Mouse (Mus musculus) heart, adult 2 months (tissue): ENCODE results near the gene Krtap5-2. TPM values are rescaled to one million over a fixed set of nuclear protein-coding genes. Genes with fewer than 3 reads are reported as not detected.
"Not testable (repeated sequence)": the region's sequence is repeated elsewhere in the genome, so short reads cannot be mapped to it uniquely, and the experiment has no call there.

Experiments
- DNase-seq, 2 experiments: peaks; one replicate each; pipeline ENCODE4 v3.0.0; 2021
- H3K27ac ChIP-seq: fragments of 200-600 bp; 2 replicates; pipeline ENCODE4 v1.8.1; 2022
- H3K27me3 ChIP-seq: fragments of 200-500 bp; 2 replicates; pipeline ENCODE4 v1.6.1; 2012; ENCODE audit warnings: mild to moderate bottlenecking, low read length, inconsistent platforms, mixed read lengths; ENCODE audit not compliant: control insufficient read depth, insufficient read depth
- H3K36me3 ChIP-seq: fragments of 200-500 bp; 2 replicates; pipeline ENCODE4 v1.6.1; 2012; ENCODE audit warnings: low read length, inconsistent platforms; ENCODE audit not compliant: control insufficient read depth, insufficient read depth
- H3K4me1 ChIP-seq: fragments of 200-500 bp; 2 replicates; pipeline ENCODE4 v1.6.1; 2011; ENCODE audit warnings: low read length; ENCODE audit not compliant: control insufficient read depth, insufficient read depth
- H3K4me3 ChIP-seq: fragments of 200-600 bp; 2 replicates; pipeline ENCODE4 v1.8.1; 2022
- H3K79me2 ChIP-seq: fragments of 200-500 bp; replicated peaks from 2 replicates; pipeline ENCODE4 v1.6.1; 2012; ENCODE audit warnings: mild to moderate bottlenecking, inconsistent platforms, low read length, moderate library complexity, mixed read lengths; ENCODE audit not compliant: control insufficient read depth, insufficient read depth
- H3K9ac ChIP-seq: fragments of 200-500 bp; 2 replicates; pipeline ENCODE4 v1.6.1; 2012; ENCODE audit warnings: low read depth, mild to moderate bottlenecking, control low read depth, inconsistent platforms, low read length, mixed read lengths
- CTCF ChIP-seq: fragments of 200-600 bp; IDR thresholded peaks from 2 replicates; pipeline ENCODE4 v1.8.1; 2022; ENCODE audit warnings: antibody characterized with exemption, mild to moderate bottlenecking, moderate library complexity
- EP300 ChIP-seq: fragments of 200-500 bp; IDR thresholded peaks from 2 replicates; pipeline ENCODE4 v1.6.1; 2011; ENCODE audit warnings: low read depth, low read length, control low read depth; ENCODE audit not compliant: insufficient read depth
- POLR2A ChIP-seq: fragments of 200-500 bp; IDR thresholded peaks from 2 replicates; pipeline ENCODE4 v1.6.1; 2011; ENCODE audit warnings: mild to moderate bottlenecking, low read depth, low read length, control low read depth; ENCODE audit not compliant: insufficient read depth
- WGBS: fragments of 180-500 bp; shearing (Covaris S2); methylation state at CpG from one replicate; pipeline ENCODE4 v1.1.7; 2018; 5-methylcytosine and 5-hydroxymethylcytosine counted together
- intact Hi-C: fragments of 180-260 bp; cut with DNase I; formaldehyde crosslinking; loops from one replicate; pipeline ENCODE4 v1.15.1; 2025
- polyA plus RNA-seq: library from polyadenylated mRNA; depleted of rRNA; stranded (reverse); fragments of >200 nt; gene quantifications from 2 replicates; pipeline ENCODE4 v1.2.3, GENCODE M21; 2012
- total RNA-seq, 2 experiments: library from RNA; stranded (reverse); gene quantifications; 2 replicates each; pipeline ENCODE4 v1.2.3; 2021

The Krtap5-2 gene
- total and polyA plus RNA-seq, 3 experiments = not detected

- Histone ChIP-seq H3K79me2 (no peaks in the 10 kb centered on the region), H3K27ac (no peak overlapping the region), H3K4me1 (peaks cover 1% of the 10 kb centered on the region; the same call in 1 of the 2 replicates), H3K9ac (no peak overlapping the region), H3K4me3 (no peak overlapping the region), H3K36me3 (no peaks in the 10 kb centered on the region), H3K27me3 (no peaks in the 10 kb centered on the region)
- intact Hi-C loops = loop anchor here (2.0 to 10.0 kb wide), 2 partner anchors 61 to 103 kb away; no protein-coding TSS in a partner anchor
- TF ChIP-seq EP300 (no peak), CTCF (no peak), POLR2A (no peak)
- no peak for DNase-seq
- WGBS = 49% methylated on average over 4 of the region's 4 CpGs
Observed at GRCm38 (mm10) chr7:142145413-142145940, 30.3 kb downstream of the Krtap5-2 start.

DNA sequence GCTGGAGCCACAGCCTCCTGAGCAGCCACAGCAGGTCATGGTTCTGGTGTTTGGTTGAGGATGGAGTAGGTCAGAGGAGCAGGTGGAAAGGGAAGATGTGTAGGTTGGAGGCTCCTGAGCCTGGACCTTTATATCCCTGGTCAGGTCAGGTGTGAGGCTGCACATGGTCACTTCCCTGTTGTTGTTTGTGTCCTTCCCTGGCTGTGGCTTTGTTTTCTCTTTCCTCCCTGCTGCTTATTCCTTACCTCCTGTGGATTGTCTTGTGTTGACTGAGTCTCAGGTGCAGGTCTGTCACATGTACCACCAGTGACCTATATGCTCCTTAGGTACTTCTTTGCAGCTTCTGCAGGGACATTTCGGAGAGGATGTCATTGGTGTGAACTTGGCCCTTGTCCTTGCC is 31.3 kb downstream of the Krtap5-2 start, which contains the start of gene Gm45337:
Gene Gm45337 (minus strand): TSS at position 101 of the 400 bp plus-strand sequence.
- TF ChIP-seq CTCF (no peak), EP300 (no peak), POLR2A (no peak)
- 68% methylated on average over 1 of the region's 1 CpGs for WGBS
- Histone ChIP-seq H3K27ac (no peak within 1 kb of the TSS), H3K36me3 (no peaks in the 10 kb centered on the region), H3K9ac (no peak within 1 kb of the TSS), H3K79me2 (no peaks in the 10 kb centered on the region), H3K27me3 (no peaks in the 10 kb centered on the region), H3K4me3 (no peak within 1 kb of the TSS), H3K4me1 (peaks cover 1% of the 10 kb centered on the region; the same call in 1 of the 2 replicates)
- intact Hi-C loops = loop anchor here (2.0 to 10.0 kb wide), 2 partner anchors 60 to 104 kb away; no protein-coding TSS in a partner anchor
- no peak for DNase-seq

GRCm38 (mm10) chr7:142143506-142144010 is 32.2 kb downstream of the Krtap5-2 start:
- not testable (repeated sequence) for H3K9ac ChIP-seq, H3K4me1 ChIP-seq, H3K27me3 ChIP-seq, H3K79me2 ChIP-seq, H3K36me3 ChIP-seq, DNase-seq, H3K27ac ChIP-seq, H3K4me3 ChIP-seq
- 7% methylated on average over 1 of the region's 1 CpGs for WGBS
- intact Hi-C loops = loop anchor here (2.0 to 10.0 kb wide), 2 partner anchors 59 to 105 kb away; no protein-coding TSS in a partner anchor

DNA sequence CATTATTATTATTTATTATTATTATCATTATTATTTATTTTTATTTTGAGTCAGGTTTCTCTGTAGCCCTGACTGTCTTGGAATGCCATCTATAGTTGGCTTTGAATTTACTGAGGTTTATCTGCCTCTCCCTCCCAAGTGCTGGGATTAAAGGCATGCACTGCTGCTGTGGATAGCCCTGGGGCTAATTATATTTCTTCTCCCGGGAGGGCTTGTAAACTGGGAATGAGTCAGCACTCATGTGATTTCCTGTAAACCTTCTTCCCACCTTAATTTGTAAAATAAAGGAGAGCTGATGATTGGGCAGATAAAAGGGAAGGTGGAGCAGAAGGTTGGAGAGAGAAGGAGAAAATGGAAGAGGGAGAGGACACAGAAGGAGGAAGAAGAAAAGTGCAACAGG is 35.1 kb downstream of the Krtap5-2 start:
- intact Hi-C loops = loop anchor here (10.0 kb wide), 1 partner anchor 56 kb away; no protein-coding TSS in a partner anchor
- Histone ChIP-seq H3K27me3 (no peaks in the 10 kb centered on the region), H3K4me3 (no peak overlapping the region), H3K79me2 (no peaks in the 10 kb centered on the region), H3K4me1 (peaks cover 1% of the 10 kb centered on the region; the same call in 1 of the 2 replicates), H3K36me3 (no peaks in the 10 kb centered on the region), H3K27ac (no peak overlapping the region), H3K9ac (no peak overlapping the region)
- WGBS = 2% methylated on average over 1 of the region's 1 CpGs
- TF ChIP-seq POLR2A = no peak
- TF ChIP-seq CTCF = no peak
- no peak for TF ChIP-seq EP300
- DNase-seq = no peak

- intact Hi-C loops, H3K9ac ChIP-seq, H3K4me1 ChIP-seq, H3K27ac ChIP-seq, H3K27me3 ChIP-seq, H3K4me3 ChIP-seq, H3K36me3 ChIP-seq, DNase-seq, H3K79me2 ChIP-seq: not testable (repeated sequence)
- WGBS = 25% methylated on average over 2 of the region's 2 CpGs
Observed at GRCm38 (mm10) chr7:142135934-142136333, 39.9 kb downstream of the Krtap5-2 start, which contains the start of gene Gm39115. Gene Gm39115, minus strand, starts transcription at chr7:142136034.

GRCm38 (mm10) chr7:142134206-142134995 is 41.4 kb downstream of the Krtap5-2 start:
- intact Hi-C loops = no loop called here
- 41% methylated on average over 4 of the region's 4 CpGs for WGBS

More at GRCm38 (mm10) chr7:142134206-142134995, 41.4 kb downstream of the Krtap5-2 start:
- H3K4me3 ChIP-seq = no peak overlapping the region
- H3K4me1 ChIP-seq = no peaks in the 10 kb centered on the region
- no peaks in the 10 kb centered on the region for H3K79me2 ChIP-seq
- no peak overlapping the region for H3K9ac ChIP-seq
- H3K27me3 ChIP-seq = no peaks in the 10 kb centered on the region
- TF ChIP-seq CTCF (peak; percentile 57), POLR2A (no peak), EP300 (no peak)
- no peak overlapping the region for H3K27ac ChIP-seq
- no peaks in the 10 kb centered on the region for H3K36me3 ChIP-seq
- DNase-seq = no peak
